Mouse (Mus musculus) hindbrain, postnatal 0 days (tissue): ENCODE results near the gene Phf7. TPM values are rescaled to one million over a fixed set of nuclear protein-coding genes. Genes with fewer than 3 reads are reported as not detected.

ENCODE experiments used
- ATAC-seq: fragments of 200-750 bp; cut with Nextera tagmentation; 2 replicates; pipeline ENCODE4 v1.8.0; 2017; ENCODE audit warnings: mild to moderate bottlenecking, moderate TSS enrichment, moderate library complexity
- DNase-seq: peaks from one replicate; pipeline ENCODE4 v3.0.0-alpha.2; 2015; ENCODE audit warnings: low spot score
- H3K27ac ChIP-seq: fragments of 300-500 bp; sonication (generic); 2 replicates; pipeline ENCODE4 v1.5.1; 2014; ENCODE audit warnings: mild to moderate bottlenecking
- H3K27me3 ChIP-seq: fragments of 300-500 bp; sonication (generic); 2 replicates; pipeline ENCODE4 v1.6.1; 2014; ENCODE audit warnings: low read length, mixed read lengths; ENCODE audit not compliant: insufficient read depth
- H3K36me3 ChIP-seq: fragments of 300-500 bp; sonication (generic); 2 replicates; pipeline ENCODE4 v1.6.1; 2014; ENCODE audit warnings: low read length, mixed read lengths; ENCODE audit not compliant: insufficient read depth
- H3K4me1 ChIP-seq: fragments of 300-500 bp; sonication (generic); 2 replicates; pipeline ENCODE4 v1.6.1; 2014; ENCODE audit warnings: antibody characterized with exemption, low read length, mixed read lengths; ENCODE audit not compliant: insufficient read depth
- H3K4me2 ChIP-seq: fragments of 300-500 bp; sonication (generic); 2 replicates; pipeline ENCODE4 v1.6.1; 2014; ENCODE audit warnings: low read depth, mild to moderate bottlenecking, low read length, moderate library complexity, mixed read lengths
- H3K4me3 ChIP-seq: fragments of 300-500 bp; sonication (generic); 2 replicates; pipeline ENCODE4 v1.5.1; 2014; ENCODE audit warnings: low read length
- H3K9ac ChIP-seq: fragments of 300-500 bp; sonication (generic); replicated peaks from 2 replicates; pipeline ENCODE4 v1.6.1; 2014; ENCODE audit warnings: mild to moderate bottlenecking, low read length, moderate library complexity, mixed read lengths
- H3K9me3 ChIP-seq: fragments of 300-500 bp; sonication (generic); 2 replicates; pipeline ENCODE4 v1.6.1; 2016; ENCODE audit warnings: low read length, mixed read lengths
- CTCF ChIP-seq: IDR thresholded peaks from 2 replicates; pipeline ENCODE4 v1.5.1; 2016; ENCODE audit warnings: antibody characterized with exemption, control low read depth, low read depth
- WGBS: fragments of 180-500 bp; shearing (Covaris S2); extraction: QIAGEN DNeasy Blood & Tissue Kit; methylation state at CpG from one replicate; pipeline ENCODE4 v1.1.7; 2014; 5-methylcytosine and 5-hydroxymethylcytosine counted together
- polyA plus RNA-seq: library from polyadenylated mRNA; unstranded; fragments of >200 nt; fragmentation: Nextera tagmentation; extraction: Ambion mirVana; gene quantifications from 2 replicates; pipeline ENCODE4 v1.2.1, GENCODE M21; 2015
- total RNA-seq: library from RNA; depleted of rRNA; stranded (reverse); fragments of >200 nt; gene quantifications from 2 replicates; pipeline ENCODE4 v1.2.3, GENCODE M21; 2014; rRNA removed

Phf7 gene
- total and polyA plus RNA-seq, 2 experiments from 2014 or later: 4.1 to 8.8 TPM

GRCm38 (mm10) chr14:31194891-31195513 lies 56.1 kb downstream of the Phf7 start:
- no peak for ATAC-seq
- no peak overlapping the region for H3K4me3 ChIP-seq
- no peak overlapping the region for H3K27ac ChIP-seq
- H3K4me1 ChIP-seq: no peaks in the 10 kb centered on the region
- DNase-seq: no peak
- TF ChIP-seq CTCF: no peak
- 68% methylated on average over 14 of the region's 14 CpGs for WGBS
- H3K9ac ChIP-seq: no peak overlapping the region
- H3K4me2 ChIP-seq: no peak overlapping the region
- peaks cover 38% of the 10 kb centered on the region for H3K36me3 ChIP-seq
- H3K9me3 ChIP-seq: no peaks in the 10 kb centered on the region
- no peaks in the 10 kb centered on the region for H3K27me3 ChIP-seq

GRCm38 (mm10) chr14:31194441-31194840 lies 56.7 kb downstream of the Phf7 start:
- 84% methylated on average over 2 of the region's 2 CpGs for WGBS
- no peak overlapping the region for H3K9ac ChIP-seq
- ATAC-seq: no peak
- no peak overlapping the region for H3K4me2 ChIP-seq
- no peak overlapping the region for H3K27ac ChIP-seq
- DNase-seq: no peak
- no peaks in the 10 kb centered on the region for H3K4me1 ChIP-seq
- no peaks in the 10 kb centered on the region for H3K27me3 ChIP-seq
- TF ChIP-seq CTCF: no peak
- H3K9me3 ChIP-seq: no peaks in the 10 kb centered on the region
- peaks cover 39% of the 10 kb centered on the region for H3K36me3 ChIP-seq
- no peak overlapping the region for H3K4me3 ChIP-seq

- no peak overlapping the region for H3K9ac ChIP-seq
- H3K9me3 ChIP-seq: no peaks in the 10 kb centered on the region
- H3K27me3 ChIP-seq: no peaks in the 10 kb centered on the region
- no peak overlapping the region for H3K27ac ChIP-seq
- no peak overlapping the region for H3K4me2 ChIP-seq
- no peak for ATAC-seq
- no peak for TF ChIP-seq CTCF
- H3K4me3 ChIP-seq: no peak overlapping the region
- DNase-seq: peak; percentile 25
- H3K4me1 ChIP-seq: no peaks in the 10 kb centered on the region
- H3K36me3 ChIP-seq: peaks cover 45% of the 10 kb centered on the region
- 64% methylated on average over 7 of the region's 7 CpGs for WGBS
These were observed 57.3 kb downstream of the Phf7 start for GRCm38 (mm10) chr14:31193791-31194190.

- H3K4me1 ChIP-seq: no peaks in the 10 kb centered on the region
- 50% methylated on average over 2 of the region's 2 CpGs for WGBS
- DNase-seq: no peak
These were observed 59.2 kb downstream of the Phf7 start for GRCm38 (mm10) chr14:31191936-31192335.

GRCm38 (mm10) chr14:31189348-31189747 lies 61.8 kb downstream of the Phf7 start:
- peaks cover 89% of the 10 kb centered on the region for H3K36me3 ChIP-seq
- H3K4me2 ChIP-seq: no peak overlapping the region
- H3K9me3 ChIP-seq: no peaks in the 10 kb centered on the region
- H3K27me3 ChIP-seq: no peaks in the 10 kb centered on the region
- H3K27ac ChIP-seq: peak overlapping the region; percentile 16; the same call in 1 of the 2 replicates
- H3K4me3 ChIP-seq: no peak overlapping the region
- ATAC-seq: no peak
- no peaks in the 10 kb centered on the region for H3K4me1 ChIP-seq
- H3K9ac ChIP-seq: no peak overlapping the region
- TF ChIP-seq CTCF: no peak
- no peak for DNase-seq
- 88% methylated on average over 3 of the region's 3 CpGs for WGBS

More at GRCm38 (mm10) chr14:31191936-31192335, 59.2 kb downstream of the Phf7 start:
- TF ChIP-seq CTCF: no peak
- Histone ChIP-seq H3K9ac (no peak overlapping the region), H3K4me3 (no peak overlapping the region), H3K4me2 (no peak overlapping the region), H3K27ac (no peak overlapping the region), H3K36me3 (peaks cover 64% of the 10 kb centered on the region), H3K27me3 (no peaks in the 10 kb centered on the region), H3K9me3 (no peaks in the 10 kb centered on the region)
- ATAC-seq: no peak

GRCm38 (mm10) chr14:31188771-31189181 lies 62.3 kb downstream of the Phf7 start:
- peaks cover 94% of the 10 kb centered on the region for H3K36me3 ChIP-seq
- DNase-seq (peak; percentile 24), ATAC-seq (peak; percentile 57; the same call in 1 of the 2 replicates)
- no peak for TF ChIP-seq CTCF
- no peak overlapping the region for H3K9ac ChIP-seq
- H3K4me1 ChIP-seq: no peaks in the 10 kb centered on the region
- 50% methylated on average over 6 of the region's 6 CpGs for WGBS
- no peak overlapping the region for H3K4me3 ChIP-seq
- 0 out of 2 replicates have a peak overlapping the region, but pooled peaks have one; percentile 16 for H3K27ac ChIP-seq
- no peak overlapping the region for H3K4me2 ChIP-seq
- H3K27me3 ChIP-seq: no peaks in the 10 kb centered on the region
- H3K9me3 ChIP-seq: no peaks in the 10 kb centered on the region

Other genes with a start within 250 kb of the Phf7 start
- 34.2 and 42.1 TPM in 2 replicates for gene Glt8d1, start 249.9 kb downstream of the Phf7 start, total RNA-seq
- 43.2 and 47.3 TPM in 2 replicates for gene Glt8d1, start 249.9 kb downstream of the Phf7 start, polyA plus RNA-seq
- 226 and 285 TPM in 2 replicates for gene Spcs1, start 249.6 kb downstream of the Phf7 start, total RNA-seq
- gene Spcs1, start 249.6 kb downstream of the Phf7 start, polyA plus RNA-seq: 426 and 442 TPM in 2 replicates
- 43.2 and 43.4 TPM in 2 replicates for gene Pbrm1, start 232.2 kb downstream of the Phf7 start, total RNA-seq
- 80.2 and 83.8 TPM in 2 replicates for gene Pbrm1, start 232.2 kb downstream of the Phf7 start, polyA plus RNA-seq
- 26.6 and 28.4 TPM in 2 replicates for gene Gnl3, start 232.2 kb downstream of the Phf7 start, total RNA-seq
- 63.9 and 66.3 TPM in 2 replicates for gene Gnl3, start 232.2 kb downstream of the Phf7 start, polyA plus RNA-seq
- 0.93 and 5.0 TPM in 2 replicates for gene Smim4, start 122.4 kb downstream of the Phf7 start, total RNA-seq
- 59.5 and 64.8 TPM in 2 replicates for gene Smim4, start 122.4 kb downstream of the Phf7 start, polyA plus RNA-seq
- 209 and 236 TPM in 2 replicates for gene Nt5dc2, start 120.3 kb downstream of the Phf7 start, total RNA-seq
- gene Nt5dc2, start 120.3 kb downstream of the Phf7 start, polyA plus RNA-seq: 203 and 204 TPM in 2 replicates
- 31.2 and 35.4 TPM in 2 replicates for gene Stab1, start 82.7 kb downstream of the Phf7 start, total RNA-seq
- gene Stab1, start 82.7 kb downstream of the Phf7 start, polyA plus RNA-seq: 10.5 and 11.5 TPM in 2 replicates
- gene Tnnc1, start 43.0 kb downstream of the Phf7 start, total RNA-seq: 0.68 and 1.6 TPM in 2 replicates
- 2.9 and 3.0 TPM in 2 replicates for gene Tnnc1, start 43.0 kb downstream of the Phf7 start, polyA plus RNA-seq
- 281 and 419 TPM in 2 replicates for gene Nisch, start 34.4 kb downstream of the Phf7 start, total RNA-seq
- 234 and 243 TPM in 2 replicates for gene Nisch, start 34.4 kb downstream of the Phf7 start, polyA plus RNA-seq
- 2.9 and 4.9 TPM in 2 replicates for gene Sema3g, start 33.5 kb downstream of the Phf7 start, total RNA-seq
- 0.33 and 0.38 TPM in 2 replicates for gene Sema3g, start 33.5 kb downstream of the Phf7 start, polyA plus RNA-seq
- gene Bap1, start 133 bp upstream of the Phf7 start, total RNA-seq: 119 and 136 TPM in 2 replicates
- gene Bap1, start 133 bp upstream of the Phf7 start, polyA plus RNA-seq: 101 and 104 TPM in 2 replicates
- gene Dnah1, start 72.6 kb upstream of the Phf7 start, total RNA-seq: 5.1 and 9.9 TPM in 2 replicates
- gene Dnah1, start 72.6 kb upstream of the Phf7 start, polyA plus RNA-seq: 2.1 and 2.6 TPM in 2 replicates
- gene Capn7, start 85.3 kb upstream of the Phf7 start, total RNA-seq: 46.8 and 48.2 TPM in 2 replicates
- 50.4 and 50.5 TPM in 2 replicates for gene Capn7, start 85.3 kb upstream of the Phf7 start, polyA plus RNA-seq
- 41.6 and 53.9 TPM in 2 replicates for gene Sh3bp5, start 184.8 kb upstream of the Phf7 start, total RNA-seq
- gene Sh3bp5, start 184.8 kb upstream of the Phf7 start, polyA plus RNA-seq: 127 and 149 TPM in 2 replicates
- 8.6 and 11.7 TPM in 2 replicates for gene Eaf1, start 243.1 kb upstream of the Phf7 start, total RNA-seq
- gene Eaf1, start 243.1 kb upstream of the Phf7 start, polyA plus RNA-seq: 6.3 and 6.4 TPM in 2 replicates
- 14.8 and 14.9 TPM in 2 replicates for gene Mettl6, start 243.7 kb upstream of the Phf7 start, total RNA-seq
- 32.7 and 36.8 TPM in 2 replicates for gene Mettl6, start 243.7 kb upstream of the Phf7 start, polyA plus RNA-seq